Mouse (Mus musculus): Measurements from ENCODE around the gene Asic2.

GRCm38 (mm10) chr11:81497652-81498391 lies 470.4 kb downstream of the Asic2 start:
- no peak for TF ChIP-seq POLR2A (IDR thresholded peaks at IDR 0.05; ENCODE audit: borderline replicate concordance, extremely low read depth, insufficient read depth, insufficient read length, poor library complexity, severe bottlenecking)
- no peak for TF ChIP-seq CTCF (IDR thresholded peaks at IDR 0.05; ENCODE audit: borderline replicate concordance, extremely low read depth, insufficient read depth, insufficient read length)

All from brain, embryonic 14.5 days (tissue).